Mouse (Mus musculus) gastrocnemius, postnatal 14 days (tissue): ENCODE measurements around the gene L1cam. TPM values are rescaled to one million over a fixed set of nuclear protein-coding genes. Genes with fewer than 3 reads are reported as not detected.

Source experiments
- DNase-seq: peaks from one replicate; pipeline ENCODE4 v3.0.0; 2021; ENCODE audit warnings: mixed read lengths
- intact Hi-C: fragments of 180-260 bp; cut with DNase I; formaldehyde crosslinking; loops from one replicate; pipeline ENCODE4 v1.15.1; 2025; ENCODE audit warnings: low total_unique reads
- total RNA-seq, 2 experiments: library from RNA; stranded (reverse); gene quantifications; 2 replicates each; pipeline ENCODE4 v1.2.3; 2021

The L1cam gene
- total RNA-seq, 2 experiments from 2014 or later = 1.4 to 1.5 TPM

GRCm38 (mm10) chrX:73881036-73881427 is 14.9 kb downstream of the L1cam start:
- intact Hi-C loops = no loop called here
- DNase-seq = no peak

- no peak for DNase-seq
- intact Hi-C loops = no loop called here
Observed at GRCm38 (mm10) chrX:73880194-73881035, 15.5 kb downstream of the L1cam start.

- no peak for DNase-seq
- intact Hi-C loops = no loop called here
Observed at GRCm38 (mm10) chrX:73877014-73877413, 18.9 kb downstream of the L1cam start.

GRCm38 (mm10) chrX:73875881-73876280 is 20.0 kb downstream of the L1cam start:
- intact Hi-C loops = no loop called here
- no peak for DNase-seq

- DNase-seq = no peak
- intact Hi-C loops = no loop called here
Observed at GRCm38 (mm10) chrX:73871956-73872355, 23.9 kb downstream of the L1cam start.

- intact Hi-C loops = no loop called here
Observed at GRCm38 (mm10) chrX:73871474-73871873, 24.4 kb downstream of the L1cam start.

GRCm38 (mm10) chrX:73869334-73869733 is 26.6 kb downstream of the L1cam start:
- intact Hi-C loops = no loop called here
- DNase-seq = no peak

More at GRCm38 (mm10) chrX:73871474-73871873, 24.4 kb downstream of the L1cam start:
- DNase-seq = no peak

- no peak for DNase-seq
- intact Hi-C loops = no loop called here
Observed at GRCm38 (mm10) chrX:73867852-73868251, 28.1 kb downstream of the L1cam start.

- intact Hi-C loops = no loop called here
- DNase-seq = no peak
Observed at GRCm38 (mm10) chrX:73867256-73867655, 28.6 kb downstream of the L1cam start.

GRCm38 (mm10) chrX:73864692-73865091 is 31.2 kb downstream of the L1cam start:
- intact Hi-C loops = no loop called here

GRCm38 (mm10) chrX:73855087-73855408 is 40.9 kb downstream of the L1cam start:
- DNase-seq = no peak
- intact Hi-C loops = no loop called here

More at GRCm38 (mm10) chrX:73864692-73865091, 31.2 kb downstream of the L1cam start:
- DNase-seq = no peak

GRCm38 (mm10) chrX:73854326-73855086 is 41.4 kb downstream of the L1cam start:
- intact Hi-C loops = no loop called here
- no peak for DNase-seq

GRCm38 (mm10) chrX:73836691-73837090 is 59.2 kb downstream of the L1cam start:
- no peak for DNase-seq
- intact Hi-C loops = no loop called here

GRCm38 (mm10) chrX:73835731-73836130 is 60.2 kb downstream of the L1cam start:
- intact Hi-C loops = no loop called here
- no peak for DNase-seq

GRCm38 (mm10) chrX:73824185-73825151 is 71.4 kb downstream of the L1cam start, which contains the start of gene Pdzd4:
Pdzd4 (minus strand) TSS chrX:73824969.
- intact Hi-C loops = no loop called here
- peak; percentile 54 for DNase-seq

- intact Hi-C loops = no loop called here
- DNase-seq = no peak
Observed at GRCm38 (mm10) chrX:73823747-73824146, 72.2 kb downstream of the L1cam start.

GRCm38 (mm10) chrX:73816596-73817314 is 79.2 kb downstream of the L1cam start:
- intact Hi-C loops = no loop called here
- DNase-seq = no peak

GRCm38 (mm10) chrX:73815072-73815471 is 80.8 kb downstream of the L1cam start:
- DNase-seq = no peak
- intact Hi-C loops = no loop called here

- DNase-seq = no peak
- intact Hi-C loops = no loop called here
Observed at GRCm38 (mm10) chrX:73805814-73806213, 90.1 kb downstream of the L1cam start.
